Mouse (Mus musculus): Measurements from ENCODE around the gene Vsir.

Gene Vsir

GRCm38 (mm10) chr10:60388332-60388731 is 41.7 kb downstream of the Vsir start:
- no peak for DNase-seq (ENCODE audit: low read depth, low spot score)

- DNase-seq (ENCODE audit: low read depth, low spot score) = no peak
These were observed 42.8 kb downstream of the Vsir start for GRCm38 (mm10) chr10:60389447-60389865.

- no peak for DNase-seq (ENCODE audit: low read depth, low spot score)
These were observed 43.7 kb downstream of the Vsir start for GRCm38 (mm10) chr10:60390177-60390903.

- DNase-seq (ENCODE audit: low read depth, low spot score) = no peak
These were observed 44.3 kb downstream of the Vsir start for GRCm38 (mm10) chr10:60390904-60391420.

- DNase-seq (ENCODE audit: low read depth, low spot score) = no peak
These were observed 45.0 kb downstream of the Vsir start for GRCm38 (mm10) chr10:60391661-60392060.

- no peak for DNase-seq (ENCODE audit: low read depth, low spot score)
These were observed 48.3 kb downstream of the Vsir start for GRCm38 (mm10) chr10:60394936-60395335.

GRCm38 (mm10) chr10:60395605-60396004 is 49.0 kb downstream of the Vsir start:
- DNase-seq (ENCODE audit: low read depth, low spot score) = no peak

- no peak for DNase-seq (ENCODE audit: low read depth, low spot score)
These were observed 51.6 kb downstream of the Vsir start for GRCm38 (mm10) chr10:60398051-60398814.

GRCm38 (mm10) chr10:60399449-60399848 is 52.8 kb downstream of the Vsir start, which contains the start of gene Gm17455:
Gene Gm17455, plus strand, starts transcription at chr10:60399726.
- no peak for DNase-seq (ENCODE audit: low read depth, low spot score)

- no peak for DNase-seq (ENCODE audit: low read depth, low spot score)
These were observed 54.0 kb downstream of the Vsir start for GRCm38 (mm10) chr10:60400507-60401295.

- DNase-seq (ENCODE audit: low read depth, low spot score) = no peak
These were observed 59.0 kb downstream of the Vsir start for GRCm38 (mm10) chr10:60405460-60406177.

- DNase-seq (ENCODE audit: low read depth, low spot score) = no peak
These were observed 61.2 kb downstream of the Vsir start for GRCm38 (mm10) chr10:60407831-60408230.

GRCm38 (mm10) chr10:60411794-60412193 is 65.1 kb downstream of the Vsir start:
- DNase-seq (ENCODE audit: low read depth, low spot score) = no peak

GRCm38 (mm10) chr10:60413756-60414155 is 67.1 kb downstream of the Vsir start:
- DNase-seq (ENCODE audit: low read depth, low spot score) = no peak

- DNase-seq (ENCODE audit: low read depth, low spot score) = no peak
These were observed 70.4 kb downstream of the Vsir start for GRCm38 (mm10) chr10:60417041-60417440.

- peak; percentile 34 for DNase-seq (ENCODE audit: low read depth, low spot score)
These were observed 71.5 kb downstream of the Vsir start for GRCm38 (mm10) chr10:60418137-60418536.

GRCm38 (mm10) chr10:60419624-60420023 is 73.0 kb downstream of the Vsir start:
- no peak for DNase-seq (ENCODE audit: low read depth, low spot score)
